Mouse (Mus musculus) urinary bladder, postnatal 10 days (tissue): ENCODE results near the gene Rep15.
A peak's percentile ranks its signal among the peaks of the same experiment; 100 is the strongest.

Experiments
- DNase-seq: peaks from one replicate; pipeline ENCODE4 v3.0.0; 2022; ENCODE audit warnings: low spot score

Gene Rep15

DNA sequence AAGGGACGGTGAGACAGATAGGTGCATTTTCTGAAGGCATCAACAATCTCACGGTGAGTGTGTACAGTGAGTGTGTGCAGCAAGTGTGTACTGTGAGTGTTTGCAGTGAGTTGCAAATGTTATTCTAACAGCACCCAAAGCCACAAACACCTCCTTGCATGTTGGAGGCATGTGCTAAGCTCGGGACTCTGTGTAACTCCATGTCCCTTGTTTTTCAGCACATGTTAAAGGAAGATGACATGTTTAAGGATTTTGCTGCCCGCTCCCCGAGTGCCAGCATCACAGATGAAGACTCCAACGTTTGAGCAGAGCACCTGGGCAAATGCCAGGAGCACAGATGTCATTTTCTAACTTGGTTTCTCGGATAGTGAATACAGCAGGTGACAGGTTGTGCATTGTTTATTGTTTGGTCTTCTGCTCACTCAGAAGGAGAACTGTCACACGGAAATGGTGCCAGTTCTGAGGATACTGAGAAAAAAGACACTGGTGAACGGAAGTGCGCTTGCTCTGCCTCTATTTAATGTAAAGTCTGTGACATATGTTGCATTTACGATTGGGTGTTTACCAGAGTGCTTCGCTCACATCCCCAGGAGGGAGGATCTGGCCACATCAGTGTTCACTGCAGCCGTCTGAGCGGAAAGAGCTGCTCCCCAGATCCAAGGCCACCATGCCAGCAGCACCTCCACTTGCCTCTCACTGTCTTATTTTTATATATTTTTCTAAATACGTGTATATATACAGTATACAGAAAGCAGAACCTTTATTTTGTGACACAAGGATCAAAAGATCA, 2.1 kb upstream of the Rep15 start:
- no peak for DNase-seq

DNA sequence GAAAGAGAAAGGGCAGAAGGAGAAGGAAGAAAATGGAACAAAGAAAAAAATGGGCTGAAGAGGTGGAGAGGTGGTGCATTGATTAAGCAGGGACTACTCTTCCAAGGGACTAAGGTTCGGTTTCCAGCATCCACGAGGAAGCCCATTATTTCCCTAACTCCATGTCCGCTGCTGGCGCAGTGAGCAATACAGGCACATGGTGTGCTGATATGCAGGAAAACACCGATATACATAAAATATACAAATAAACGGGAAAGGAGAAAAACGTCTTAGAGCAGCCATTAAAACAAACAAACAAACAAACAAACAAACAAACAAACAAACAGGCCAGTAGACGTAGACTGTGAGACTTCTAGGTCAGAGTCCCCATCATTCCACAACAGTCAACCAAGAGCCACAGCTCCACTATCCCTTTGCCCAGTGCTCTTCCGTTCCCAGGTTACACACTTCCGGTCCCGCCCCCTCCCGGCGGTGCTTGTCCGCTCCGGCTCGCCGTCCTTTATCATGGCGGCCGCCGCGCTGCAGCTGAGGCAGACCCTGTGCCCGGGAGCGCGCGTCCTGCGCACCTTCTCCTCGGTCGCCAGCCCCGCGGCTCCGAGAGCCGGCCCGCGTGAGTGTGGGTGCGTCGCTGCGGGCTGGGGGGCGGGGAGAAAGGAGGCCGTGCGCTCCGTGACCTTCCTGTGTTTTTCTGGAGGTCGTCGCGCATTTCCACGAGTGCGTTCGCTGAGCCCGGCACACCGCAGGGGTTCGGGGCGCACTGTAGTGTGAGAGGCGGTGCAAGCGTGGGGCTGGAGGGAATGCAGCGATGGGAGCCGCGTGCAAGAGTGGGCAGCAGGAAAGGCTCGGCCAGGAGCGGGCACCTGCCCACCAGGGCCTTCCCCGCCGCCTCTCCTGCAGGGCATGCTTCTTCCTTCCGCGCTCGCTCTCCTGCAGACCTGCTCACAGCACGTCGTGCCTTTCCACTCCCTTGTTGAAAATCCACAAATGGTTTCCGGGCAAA, 10.2 kb downstream of the Rep15 start, which contains the start of gene Mrps35:
Gene Mrps35, plus strand, starts transcription at position 474 of the 1,000 bp plus-strand sequence.
- peak; percentile 54 for DNase-seq

DNA sequence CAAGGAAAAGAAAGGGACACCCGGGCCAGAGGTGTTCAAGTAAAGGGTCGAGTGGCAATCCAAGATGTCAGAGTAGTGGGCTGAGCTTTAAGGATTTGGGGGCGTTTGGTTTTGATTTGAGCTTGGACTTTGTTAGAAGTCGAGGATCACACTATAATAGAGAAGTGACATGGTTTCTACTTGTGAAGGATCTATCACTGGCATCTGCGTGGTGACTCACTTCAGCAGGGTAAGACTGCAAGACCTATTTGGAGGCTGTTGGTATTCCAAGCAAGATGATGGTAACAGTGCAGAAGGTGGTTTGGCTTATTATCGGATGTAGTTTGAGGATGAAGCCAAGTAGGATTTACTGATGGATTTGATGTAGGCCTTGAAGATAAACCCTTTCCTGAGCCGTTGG, 11.2 kb downstream of the Rep15 start:
- DNase-seq: no peak

DNA sequence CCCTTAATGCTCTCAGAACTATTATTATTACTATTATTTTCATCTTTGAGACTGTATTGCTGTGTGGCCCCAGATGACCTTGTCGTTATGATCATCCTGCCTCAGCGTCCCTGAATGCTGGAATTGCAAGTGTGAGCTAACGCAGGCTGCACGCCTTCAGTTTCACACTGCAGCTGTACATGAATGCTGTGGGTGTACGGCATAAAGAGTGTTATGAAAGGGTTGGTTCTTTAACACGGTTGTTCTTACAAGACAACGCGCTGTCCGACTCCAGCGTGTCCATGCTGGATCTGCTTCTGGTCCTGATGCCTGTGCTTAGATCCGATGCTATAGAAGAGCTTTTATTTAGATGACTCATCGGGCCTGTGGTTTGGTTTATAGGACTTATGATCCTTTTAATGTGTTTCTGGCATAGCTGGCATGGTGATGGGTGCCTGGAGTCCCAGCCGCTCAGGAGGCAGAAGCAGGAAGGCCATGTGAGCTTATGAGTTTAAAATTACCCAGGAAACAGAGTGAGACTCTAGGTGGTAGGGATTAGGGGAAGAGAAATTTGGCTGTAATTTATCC, 16.9 kb downstream of the Rep15 start:
- no peak for DNase-seq

DNA sequence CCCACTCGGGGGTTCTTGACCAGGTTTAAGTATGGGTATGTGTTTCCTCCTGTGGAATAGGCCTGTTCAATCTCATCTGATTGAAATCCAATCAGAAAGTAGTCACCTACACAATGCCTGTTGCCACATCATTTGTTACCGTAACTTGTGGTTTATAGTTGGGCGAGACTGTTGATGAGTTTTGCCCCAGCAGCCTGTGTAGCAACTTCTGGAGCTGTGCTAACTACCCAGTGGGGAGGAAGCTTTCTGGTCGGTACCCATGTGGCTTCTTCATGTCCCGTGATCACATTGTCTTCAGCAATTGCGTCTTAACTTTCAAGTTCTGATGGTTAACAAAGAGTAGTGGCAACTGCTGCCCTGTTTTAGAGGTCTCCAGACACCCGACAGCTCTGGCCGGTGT, 19.3 kb downstream of the Rep15 start:
- DNase-seq: no peak

DNA sequence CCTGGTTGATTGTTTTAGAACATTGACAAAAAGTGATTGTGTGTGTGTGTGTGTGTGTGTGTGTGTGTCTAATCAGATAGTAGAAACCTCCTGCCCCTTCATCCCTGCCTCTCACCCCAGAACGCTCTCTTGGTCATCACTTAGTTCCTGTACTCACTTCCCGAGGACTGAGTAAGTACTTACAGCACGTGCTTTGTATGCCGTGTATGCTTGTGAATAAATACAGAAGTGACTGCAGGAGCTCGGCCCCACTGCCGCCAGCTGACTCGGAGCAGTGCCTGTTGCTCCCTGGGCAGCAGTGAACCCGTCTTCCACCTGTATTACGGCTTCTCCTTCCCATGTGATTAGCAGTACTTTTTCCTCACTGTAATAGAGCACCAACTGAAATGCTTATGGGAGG, 20.1 kb downstream of the Rep15 start:
- DNase-seq: no peak

DNA sequence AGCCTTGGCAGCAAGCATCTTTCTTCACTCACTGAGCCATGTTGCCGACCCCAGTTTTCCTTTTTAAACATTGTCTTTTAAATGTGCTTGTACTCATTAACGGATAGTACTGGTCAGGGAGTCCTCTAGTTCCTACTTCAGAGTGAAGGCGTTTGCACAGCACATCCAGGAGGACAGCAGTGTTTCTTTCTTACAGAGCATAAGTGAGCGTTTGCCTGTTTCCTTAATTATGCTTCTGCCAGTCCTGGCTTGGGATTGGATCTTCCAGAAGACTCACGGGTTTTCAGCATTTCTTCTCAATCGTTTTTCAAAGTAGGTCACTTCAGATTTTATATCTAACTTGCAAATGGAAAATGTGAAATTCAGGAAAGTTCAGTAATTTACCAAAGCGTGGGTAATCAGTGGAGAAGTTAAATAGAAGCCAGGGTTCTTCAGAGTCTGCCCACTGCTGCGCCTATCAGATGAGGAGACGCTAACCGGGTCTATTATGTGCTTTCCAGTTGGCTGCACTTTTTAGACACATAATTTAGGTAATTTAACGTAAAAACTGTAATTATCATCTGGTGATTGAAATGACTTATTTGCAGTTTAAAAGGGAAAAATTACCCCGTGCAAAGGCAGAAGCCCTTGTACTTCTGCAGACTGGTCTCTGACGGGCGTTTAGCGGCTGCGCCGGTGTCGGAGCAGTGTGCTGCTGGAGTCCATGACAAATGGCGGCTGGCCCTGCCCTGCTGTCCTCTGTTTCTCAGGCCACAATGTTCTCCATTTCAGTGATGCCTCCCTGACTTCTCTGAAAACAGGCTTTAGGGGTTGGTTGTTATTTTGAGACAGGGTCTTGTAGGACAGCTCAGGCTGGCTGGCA, 21.6 kb downstream of the Rep15 start:
- DNase-seq: no peak

DNA sequence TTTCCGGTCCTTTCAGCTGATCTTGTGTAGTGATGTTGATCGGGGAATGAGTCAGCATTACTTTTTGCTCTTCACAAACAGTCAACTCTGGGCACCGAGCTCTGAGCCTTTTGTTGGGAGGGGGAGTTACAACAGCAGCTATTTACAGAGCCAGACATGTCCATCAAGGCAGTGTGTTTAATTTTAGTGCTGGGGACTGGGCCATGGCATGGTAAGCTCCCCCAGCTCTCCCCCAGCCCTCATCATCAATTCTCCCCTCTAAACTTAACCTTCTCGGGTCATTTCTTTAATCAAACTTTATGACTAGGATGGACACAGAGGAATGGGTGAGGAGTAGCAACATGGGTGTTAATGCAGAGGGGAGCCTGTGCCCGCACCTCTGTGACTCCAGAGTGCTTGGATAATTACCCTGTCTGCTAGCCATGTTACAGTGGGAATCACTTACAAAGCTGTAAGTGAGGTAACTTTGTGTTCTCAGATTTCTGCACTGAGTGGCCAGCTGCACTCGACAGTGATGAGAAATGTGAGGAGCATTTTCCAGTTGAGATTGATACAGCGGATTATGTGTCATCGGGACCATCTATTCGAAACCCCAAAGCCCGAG, 23.1 kb downstream of the Rep15 start:
- no peak for DNase-seq

DNA sequence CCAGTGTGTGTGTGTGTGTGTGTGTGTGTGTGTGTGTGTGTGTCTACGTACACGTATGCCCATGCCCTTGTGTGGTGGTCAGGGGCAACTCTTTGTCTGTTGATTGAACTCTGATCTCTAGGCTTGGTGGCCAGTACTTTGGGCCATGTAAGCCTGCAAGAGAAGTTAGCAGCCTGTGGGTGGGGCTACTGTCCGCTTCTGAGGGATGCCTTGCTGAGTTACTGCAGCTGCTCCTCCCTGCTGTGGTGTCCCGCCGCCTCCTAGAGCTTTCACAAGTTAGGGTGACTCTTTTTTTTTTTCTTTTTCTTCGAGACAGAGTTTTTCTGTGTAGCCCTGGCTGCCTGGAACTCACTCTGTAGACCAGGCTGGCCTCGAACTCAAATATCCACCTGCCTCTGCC, 26.9 kb downstream of the Rep15 start:
- no peak for DNase-seq

DNA sequence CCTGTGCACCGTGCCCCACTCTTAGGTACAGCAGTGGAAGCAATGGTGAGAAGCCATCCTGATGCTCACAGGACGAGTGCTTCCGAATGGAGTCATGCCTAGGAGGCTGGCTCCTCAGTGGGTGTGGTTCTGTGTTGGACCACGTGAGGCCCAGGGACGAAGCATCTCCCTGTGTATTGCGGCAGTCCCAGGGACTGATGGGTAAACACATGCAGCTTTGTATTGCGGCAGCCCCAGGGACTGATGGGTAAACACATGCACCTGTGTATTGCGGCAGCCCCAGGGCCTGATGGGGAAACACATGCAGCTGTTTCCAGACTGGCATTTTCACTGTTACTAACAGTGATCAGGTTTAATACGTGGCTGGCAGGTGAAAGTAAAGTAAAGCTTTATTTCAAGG, 29.2 kb downstream of the Rep15 start:
- no peak for DNase-seq

DNA sequence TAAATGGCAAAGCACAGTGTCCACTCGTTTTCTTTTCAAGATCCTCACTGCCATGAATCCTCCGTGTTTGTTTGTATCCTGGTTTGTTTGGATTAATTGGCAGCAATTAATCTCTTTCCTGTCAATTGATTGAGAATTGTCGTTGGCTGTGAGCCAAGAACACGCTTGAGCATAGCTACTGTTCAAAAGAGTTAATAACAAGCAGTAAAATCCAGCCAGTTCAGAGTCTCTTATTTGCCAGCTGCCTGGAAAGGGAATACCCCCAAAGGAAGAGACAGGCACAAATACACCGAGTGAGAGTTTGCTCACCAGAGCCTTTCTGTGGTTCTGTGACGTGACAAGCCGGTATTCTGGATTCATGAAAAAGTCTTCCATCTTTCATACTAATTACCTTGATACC, 29.6 kb downstream of the Rep15 start:
- DNase-seq: no peak

DNA sequence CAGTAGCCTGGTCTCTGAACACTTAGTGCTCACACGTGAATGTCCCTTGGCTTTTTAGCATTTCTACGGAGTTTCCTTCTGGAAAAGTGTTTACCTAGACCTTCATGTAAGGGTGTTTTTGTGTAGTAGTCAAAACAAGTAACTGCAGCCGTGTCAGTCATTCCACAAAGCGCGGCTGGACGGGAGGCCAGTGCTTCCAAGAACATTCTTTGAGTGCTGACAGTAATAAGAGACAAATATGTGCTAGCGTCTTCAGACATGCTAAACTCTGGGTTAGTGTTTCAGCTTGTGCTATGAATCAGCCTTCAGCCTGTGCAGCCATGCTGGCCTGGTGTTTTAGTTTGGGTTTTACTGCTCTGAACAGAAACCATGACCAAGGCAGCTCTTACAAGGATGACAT, 30.3 kb downstream of the Rep15 start:
- no peak for DNase-seq

DNA sequence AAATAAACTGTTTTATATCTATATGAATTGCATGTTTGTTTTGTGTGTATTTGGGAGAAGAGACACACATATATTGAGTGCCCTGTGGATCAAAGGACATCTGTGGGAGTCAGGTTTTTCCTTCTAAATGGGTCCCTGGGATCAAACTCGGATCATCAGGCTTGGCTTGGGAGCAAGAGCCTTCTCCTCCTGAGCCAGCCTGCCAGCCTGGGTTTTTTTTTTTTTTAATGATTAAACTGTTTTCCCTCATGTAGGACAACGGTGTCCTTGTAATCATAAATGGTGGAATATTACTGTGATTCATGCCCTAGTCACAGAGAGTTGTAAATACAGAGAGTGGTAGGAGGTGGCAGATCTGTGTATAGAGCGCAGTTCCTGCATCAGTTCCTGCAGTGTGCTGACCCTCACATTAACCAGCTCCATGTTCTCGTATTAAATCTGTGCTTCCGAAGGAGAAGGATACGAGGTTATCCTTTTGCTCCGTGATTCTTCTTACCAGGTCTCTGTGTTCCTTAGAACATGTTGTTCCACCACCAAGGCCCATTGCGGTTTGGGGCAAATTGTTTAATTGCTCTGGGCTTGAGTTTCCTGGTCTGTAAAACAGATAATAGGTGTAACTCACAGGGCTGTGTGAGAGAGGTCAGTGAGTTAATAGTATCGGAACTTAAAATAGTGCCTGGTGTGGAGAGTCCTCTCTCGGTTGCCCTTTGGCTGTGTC, 32.0 kb downstream of the Rep15 start:
- DNase-seq: no peak

DNA sequence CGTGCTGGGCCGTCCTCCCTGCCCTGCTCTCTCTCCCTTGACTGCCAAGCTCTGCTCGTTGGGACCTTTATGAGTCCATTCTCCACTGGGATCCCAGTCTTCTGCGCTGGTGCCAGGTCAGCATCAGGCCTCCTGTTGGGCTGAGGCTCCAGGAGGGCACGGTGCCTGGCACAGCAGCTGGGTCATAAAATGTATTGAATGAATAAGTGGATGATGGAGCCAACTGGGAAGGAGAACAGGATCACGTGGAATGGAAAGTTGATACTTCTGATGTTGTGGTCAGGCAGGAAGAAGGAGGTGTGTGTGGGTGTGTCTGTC, 32.5 kb downstream of the Rep15 start:
- DNase-seq: no peak

DNA sequence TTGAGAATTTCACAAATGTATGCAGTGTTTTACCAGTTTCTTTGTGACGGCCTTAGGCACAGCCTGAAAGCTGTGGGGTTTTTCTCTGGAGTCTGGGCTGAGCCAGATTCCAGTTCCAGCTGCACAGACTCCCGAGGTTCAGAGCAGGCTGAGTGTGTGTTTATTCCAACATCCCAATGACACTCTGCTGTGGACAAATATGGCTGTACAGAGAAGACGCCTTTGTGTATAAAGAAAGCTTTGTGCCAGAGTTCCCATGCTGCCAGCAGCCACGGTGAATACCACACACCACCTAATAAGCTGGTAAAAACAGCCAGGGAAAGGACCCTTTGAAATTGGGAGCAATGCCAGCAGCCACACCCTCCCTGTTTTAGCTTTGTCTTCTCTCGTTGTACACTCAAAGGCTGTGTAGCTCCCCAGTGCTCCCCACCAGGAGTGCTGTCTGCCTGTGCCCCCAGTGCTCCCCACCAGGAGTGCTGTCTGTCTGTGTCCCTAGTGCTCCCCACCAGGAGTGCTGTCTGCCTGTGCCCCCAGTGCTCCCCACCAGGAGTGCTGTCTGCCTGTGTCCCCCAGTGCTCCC, 43.5 kb downstream of the Rep15 start:
- DNase-seq: no peak

DNA sequence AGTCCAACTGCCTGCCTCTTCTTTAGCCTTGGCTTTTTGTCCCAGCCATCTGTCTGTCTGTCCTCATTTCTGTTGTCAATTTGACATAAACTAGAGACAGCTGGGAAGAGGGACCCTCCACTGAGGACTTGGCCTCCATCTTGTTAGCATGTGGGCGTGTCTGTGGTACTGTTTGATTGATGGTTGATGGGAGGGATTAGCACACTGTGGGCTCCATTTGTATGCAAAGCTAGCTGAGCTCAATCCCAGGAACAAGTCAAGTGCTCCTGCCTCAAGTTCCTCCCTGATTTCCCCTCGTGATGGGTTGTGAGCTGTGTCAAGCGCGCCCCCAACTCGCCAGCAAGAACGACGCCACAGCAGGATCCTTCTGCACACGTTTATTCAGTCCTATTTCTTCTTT, 44.5 kb downstream of the Rep15 start:
- no peak for DNase-seq

DNA sequence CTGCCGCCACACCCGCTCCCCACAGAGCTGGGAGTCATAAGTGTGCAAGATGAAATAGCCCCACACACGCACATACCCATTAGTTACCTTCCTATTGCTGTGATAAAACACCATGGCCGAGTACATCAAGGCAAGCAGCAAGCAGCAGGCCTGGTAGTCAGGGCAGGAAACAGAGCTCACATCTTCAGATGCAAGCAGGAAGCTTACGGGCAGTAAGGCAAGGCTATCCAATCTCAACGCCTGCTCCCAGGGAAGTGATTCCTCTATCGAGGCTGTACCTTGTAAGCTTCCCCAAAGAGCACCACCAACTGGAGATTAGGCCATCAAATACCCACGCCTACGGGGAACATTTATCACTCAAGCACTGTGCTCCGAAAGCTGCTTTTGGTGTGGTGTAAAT, 47.5 kb downstream of the Rep15 start:
- no peak for DNase-seq
